Mouse (Mus musculus): Measurements from ENCODE around the gene Pptc7.
"Not testable (repeated sequence)": the region's sequence is repeated elsewhere in the genome, so short reads cannot be mapped to it uniquely, and the experiment has no call there.

GRCm38 (mm10) chr5:122318976-122319375 is 34.8 kb downstream of the Pptc7 start:
- TF ChIP-seq POLR2A, CTCF (IDR thresholded peaks at IDR 0.05; ENCODE audit: extremely low read depth, insufficient read depth, low read length): not testable (repeated sequence)

Data from cortical plate, adult 2 months (tissue).